Mouse (Mus musculus) embryonic facial prominence, embryonic 12.5 days (tissue): ENCODE measurements around the gene BC028528. TPM values are rescaled to one million over a fixed set of nuclear protein-coding genes. Genes with fewer than 3 reads are reported as not detected.
A peak's percentile ranks its signal among the peaks of the same experiment; 100 is the strongest.
"Not testable (repeated sequence)": the region's sequence is repeated elsewhere in the genome, so short reads cannot be mapped to it uniquely, and the experiment has no call there.

ENCODE experiments used
- ATAC-seq: fragments of 200-750 bp; cut with Nextera tagmentation; 2 replicates; pipeline ENCODE4 v1.8.0; 2017; ENCODE audit not compliant: insufficient number of reproducible peaks, insufficient read depth, low FRiP score, low TSS enrichment
- H3K27ac ChIP-seq: fragments of 300-500 bp; sonication (generic); 2 replicates; pipeline ENCODE4 v1.5.1; 2016; ENCODE audit warnings: mild to moderate bottlenecking
- H3K27me3 ChIP-seq: fragments of 300-500 bp; sonication (generic); 2 replicates; pipeline ENCODE4 v1.6.1; 2016; ENCODE audit warnings: mild to moderate bottlenecking, moderate library complexity
- H3K36me3 ChIP-seq: fragments of 300-500 bp; sonication (generic); 2 replicates; pipeline ENCODE4 v1.6.1; 2016; ENCODE audit warnings: mild to moderate bottlenecking
- H3K4me1 ChIP-seq: fragments of 300-500 bp; sonication (generic); 2 replicates; pipeline ENCODE4 v1.6.1; 2016
- H3K4me2 ChIP-seq: fragments of 300-500 bp; sonication (generic); replicated peaks from 2 replicates; pipeline ENCODE4 v1.6.1; 2016; ENCODE audit warnings: mild to moderate bottlenecking, moderate library complexity
- H3K4me3 ChIP-seq: fragments of 300-500 bp; sonication (generic); 2 replicates; pipeline ENCODE4 v1.5.1; 2016; ENCODE audit warnings: mild to moderate bottlenecking
- H3K9ac ChIP-seq: fragments of 300-500 bp; sonication (generic); 2 replicates; pipeline ENCODE4 v1.6.1; 2016; ENCODE audit warnings: mild to moderate bottlenecking, moderate library complexity
- H3K9me3 ChIP-seq: fragments of 300-500 bp; sonication (generic); 2 replicates; pipeline ENCODE4 v1.6.1; 2016; ENCODE audit warnings: mild to moderate bottlenecking, moderate library complexity
- WGBS: fragments of 180-500 bp; shearing (Covaris S2); methylation state at CpG from one replicate; pipeline ENCODE4 v1.1.7; 2016; 5-methylcytosine and 5-hydroxymethylcytosine counted together
- polyA plus RNA-seq: library from polyadenylated mRNA; unstranded; fragments of >200 nt; fragmentation: Nextera tagmentation; extraction: Ambion mirVana; gene quantifications from 2 replicates; pipeline ENCODE4 v1.2.1, GENCODE M21; 2016

BC028528 gene
- polyA plus RNA-seq, 1 experiment from 2014 or later, result 14.4 TPM

DNA sequence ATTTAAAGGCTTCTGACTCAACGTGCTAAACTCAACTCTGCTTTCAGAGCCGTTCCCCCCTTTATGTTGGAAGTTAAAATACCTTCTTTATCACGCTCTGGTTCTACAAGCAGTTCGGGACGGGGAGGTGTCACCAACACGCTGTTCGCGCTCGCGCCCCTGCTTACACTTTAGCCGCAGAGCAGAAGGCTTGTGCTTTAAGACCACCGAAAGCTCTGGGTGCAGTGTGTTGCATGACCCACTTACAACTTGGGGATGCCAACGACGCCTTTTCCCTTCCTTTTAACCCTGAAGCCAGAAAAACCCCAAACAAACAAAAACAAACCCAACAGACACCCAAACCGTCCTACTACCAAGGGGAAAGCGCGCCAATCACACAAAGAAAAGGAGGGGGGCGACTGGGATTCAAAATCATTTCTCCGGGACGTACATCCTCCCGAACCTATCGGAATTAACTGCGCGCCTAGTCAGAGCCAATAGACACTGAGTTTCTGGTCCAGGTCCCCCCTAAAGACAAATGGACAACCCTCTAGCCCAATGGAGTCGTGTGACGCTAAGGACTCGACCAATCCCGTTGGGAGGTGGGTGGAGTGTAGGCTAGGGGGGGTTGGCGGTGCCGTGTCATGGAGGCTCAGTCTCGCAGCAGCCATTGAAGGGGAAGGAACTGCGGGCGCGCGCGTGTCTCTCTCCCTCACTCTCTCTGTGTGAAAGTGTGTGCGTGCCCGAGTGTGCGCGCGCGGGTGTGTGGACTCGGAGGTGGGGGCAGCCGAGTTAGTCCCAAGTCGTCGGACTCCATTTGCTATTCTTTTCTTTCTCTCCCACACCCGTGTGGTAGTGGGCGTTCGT lies 37.1 kb upstream of the BC028528 start, which contains the start of gene Anp32e:
Anp32e (plus strand) TSS at position 589 of the 846 bp plus-strand sequence.
- Histone ChIP-seq H3K4me3 (peak within 1 kb of the TSS; percentile 93), H3K9me3 (no peaks in the 10 kb centered on the region), H3K4me1 (0 out of 2 replicates have a peak, but pooled peaks cover 4% of the 10 kb centered on the region), H3K27me3 (no peaks in the 10 kb centered on the region), H3K4me2 (peak within 1 kb of the TSS; percentile 63), H3K27ac (peak within 1 kb of the TSS; percentile 93), H3K36me3 (peaks cover 7% of the 10 kb centered on the region), H3K9ac (peak within 1 kb of the TSS; percentile 99)
- WGBS, result under 1% methylated on average over 49 of the region's 49 CpGs
- ATAC-seq, result peak; percentile 100

DNA sequence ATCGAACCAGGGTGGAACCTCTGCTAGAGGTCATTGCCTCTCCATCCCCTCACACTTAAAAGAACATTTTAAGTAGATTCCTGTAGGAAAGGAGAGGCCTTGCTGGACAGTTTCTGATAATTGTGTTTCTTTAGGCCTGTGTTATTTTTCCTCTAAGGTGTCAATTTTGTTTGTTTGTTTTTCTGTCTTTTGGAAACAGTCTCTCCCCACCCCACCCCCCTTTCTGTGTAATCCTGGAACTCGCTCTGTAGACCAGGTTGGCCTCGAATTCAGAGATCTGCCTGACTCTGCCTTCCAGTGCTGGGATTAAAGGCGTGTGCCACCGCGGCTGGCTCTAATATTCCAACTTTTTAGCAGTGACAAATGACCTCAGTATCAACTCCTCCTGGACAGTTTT lies 36.5 kb upstream of the BC028528 start:
- no peak for ATAC-seq
- H3K27ac ChIP-seq, result peak overlapping the region; percentile 93
- peak overlapping the region; percentile 93 for H3K4me3 ChIP-seq
- peaks cover under 1% of the 10 kb centered on the region; the same call in 1 of the 2 replicates for H3K36me3 ChIP-seq
- peak overlapping the region; percentile 49; the same call in 1 of the 2 replicates for H3K9ac ChIP-seq
- no peaks in the 10 kb centered on the region for H3K27me3 ChIP-seq
- no peaks in the 10 kb centered on the region for H3K9me3 ChIP-seq
- WGBS, result 80% methylated on average over 6 of the region's 6 CpGs
- H3K4me1 ChIP-seq, result 0 out of 2 replicates have a peak, but pooled peaks cover 4% of the 10 kb centered on the region
- H3K4me2 ChIP-seq, result peak overlapping the region; percentile 57

DNA sequence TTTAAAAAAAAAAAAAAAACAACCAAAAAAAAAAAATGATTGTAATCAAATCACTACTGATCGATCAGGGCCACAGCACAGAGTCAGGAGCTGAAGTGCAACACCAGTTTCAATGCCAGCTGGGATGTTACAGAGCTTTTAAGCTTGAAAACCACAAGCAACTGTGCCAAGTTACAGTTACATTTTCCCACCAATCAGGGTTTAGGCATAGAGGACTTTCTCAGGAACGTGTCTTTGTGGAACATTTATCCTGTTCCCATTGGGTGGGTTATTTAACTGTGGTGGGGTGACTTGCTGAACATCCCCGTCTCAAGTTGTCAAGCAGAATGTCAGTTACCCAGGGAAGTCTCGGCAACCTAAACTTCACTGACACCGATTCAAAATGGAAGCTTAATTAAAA lies 33.3 kb upstream of the BC028528 start:
- Histone ChIP-seq H3K4me2 (no peak overlapping the region), H3K4me3 (no peak overlapping the region), H3K9ac (no peak overlapping the region), H3K27me3 (no peaks in the 10 kb centered on the region), H3K9me3 (no peaks in the 10 kb centered on the region), H3K27ac (no peak overlapping the region), H3K4me1 (no peaks in the 10 kb centered on the region), H3K36me3 (no peaks in the 10 kb centered on the region)
- 74% methylated on average over 5 of the region's 5 CpGs for WGBS
- ATAC-seq, result no peak

DNA sequence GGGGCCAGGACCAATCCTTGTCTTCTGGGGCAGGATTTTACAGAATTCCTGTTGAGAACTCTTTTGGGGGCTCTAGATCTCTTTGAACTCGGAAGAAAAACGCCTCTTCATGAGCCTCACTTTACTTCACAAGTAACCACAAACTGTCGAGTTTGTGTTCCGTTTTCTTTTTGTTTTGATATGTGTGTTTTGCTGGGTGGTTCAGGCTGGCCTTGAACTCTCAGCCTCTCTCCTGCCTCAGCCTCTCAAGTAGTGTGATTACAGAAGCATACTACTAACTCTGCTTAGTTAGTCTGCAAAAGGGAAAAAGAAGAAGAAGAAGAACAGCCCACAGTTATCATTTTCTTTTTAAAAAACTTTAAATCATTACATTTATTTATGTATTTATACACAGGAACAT lies 32.4 kb upstream of the BC028528 start:
- no peak for ATAC-seq
- no peaks in the 10 kb centered on the region for H3K27me3 ChIP-seq
- 77% methylated on average over 4 of the region's 4 CpGs for WGBS
- no peaks in the 10 kb centered on the region for H3K4me1 ChIP-seq
- no peak overlapping the region for H3K9ac ChIP-seq
- H3K4me3 ChIP-seq, result no peak overlapping the region
- no peak overlapping the region for H3K4me2 ChIP-seq
- no peaks in the 10 kb centered on the region for H3K36me3 ChIP-seq
- no peak overlapping the region for H3K27ac ChIP-seq
- H3K9me3 ChIP-seq, result no peaks in the 10 kb centered on the region

DNA sequence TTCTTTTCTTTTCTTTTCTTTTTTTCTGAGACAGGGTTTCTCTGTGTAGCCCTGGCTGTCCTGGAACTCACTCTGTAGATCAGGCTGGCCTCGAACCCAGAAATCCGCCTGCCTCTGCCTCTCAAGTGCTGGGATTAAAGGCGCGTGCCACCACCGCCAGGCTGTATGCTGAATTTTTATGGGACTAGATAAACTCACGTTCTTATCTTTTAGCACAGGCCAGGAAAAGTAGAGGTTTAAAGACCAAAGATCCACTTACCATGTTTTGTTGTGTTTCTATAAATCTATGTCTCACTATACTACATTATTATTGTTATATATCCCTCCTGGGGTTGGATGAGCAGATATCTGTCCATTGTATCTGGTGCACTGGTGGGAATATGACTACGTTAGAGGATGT lies 31.6 kb upstream of the BC028528 start:
- not testable (repeated sequence) for H3K27ac ChIP-seq, H3K4me1 ChIP-seq, H3K27me3 ChIP-seq, H3K9ac ChIP-seq, H3K4me2 ChIP-seq, H3K9me3 ChIP-seq, H3K4me3 ChIP-seq, H3K36me3 ChIP-seq, ATAC-seq
- WGBS, result 88% methylated on average over 7 of the region's 7 CpGs

DNA sequence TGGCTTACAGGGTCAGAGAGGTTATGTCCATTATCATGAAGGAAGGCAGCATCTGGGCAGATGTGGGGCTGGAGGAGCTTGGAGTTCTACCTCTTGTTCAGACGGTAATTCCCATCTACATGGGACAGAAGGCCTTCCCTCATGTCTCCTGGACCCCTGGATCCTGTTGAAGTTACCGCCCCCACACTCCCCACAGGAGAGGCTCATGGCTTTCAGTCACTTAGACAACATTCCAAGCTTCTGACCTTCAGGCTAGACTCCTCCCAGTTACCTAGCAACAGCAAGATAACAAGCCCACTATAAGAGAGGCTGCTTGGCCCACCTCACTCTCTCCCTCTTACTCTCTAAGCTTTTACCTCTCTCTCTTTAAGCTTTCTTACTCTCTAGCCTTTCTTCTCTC lies 28.7 kb upstream of the BC028528 start:
- not testable (repeated sequence) for H3K9ac ChIP-seq, H3K36me3 ChIP-seq, ATAC-seq, H3K27me3 ChIP-seq, H3K9me3 ChIP-seq, H3K4me3 ChIP-seq, H3K27ac ChIP-seq, H3K4me2 ChIP-seq, H3K4me1 ChIP-seq
- WGBS, result 77% methylated on average over 2 of the region's 2 CpGs

DNA sequence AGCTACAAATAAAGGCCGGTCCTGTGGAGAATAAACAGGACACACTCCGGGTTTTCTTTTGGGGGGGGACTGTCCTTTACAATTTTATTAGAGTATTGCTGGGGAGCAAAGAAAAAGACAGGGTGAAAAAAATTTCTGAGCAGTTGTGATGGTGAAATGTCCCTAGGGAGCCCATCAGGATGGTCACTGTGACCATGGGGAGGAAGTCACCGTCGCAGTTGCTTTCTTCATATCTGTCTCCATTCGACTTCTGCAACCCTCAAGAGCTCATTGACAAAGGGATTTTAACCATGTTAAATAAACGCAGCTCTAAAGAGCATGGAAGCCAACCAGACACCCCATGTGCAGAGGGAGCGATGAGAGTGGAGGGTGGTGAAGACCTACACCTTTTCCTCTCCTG lies 25.0 kb upstream of the BC028528 start:
- Histone ChIP-seq H3K9ac (no peak overlapping the region), H3K4me1 (no peaks in the 10 kb centered on the region), H3K27me3 (no peaks in the 10 kb centered on the region), H3K9me3 (no peaks in the 10 kb centered on the region), H3K4me3 (no peak overlapping the region), H3K4me2 (no peak overlapping the region), H3K36me3 (no peaks in the 10 kb centered on the region), H3K27ac (no peak overlapping the region)
- WGBS, result 74% methylated on average over 7 of the region's 7 CpGs
- ATAC-seq, result no peak

DNA sequence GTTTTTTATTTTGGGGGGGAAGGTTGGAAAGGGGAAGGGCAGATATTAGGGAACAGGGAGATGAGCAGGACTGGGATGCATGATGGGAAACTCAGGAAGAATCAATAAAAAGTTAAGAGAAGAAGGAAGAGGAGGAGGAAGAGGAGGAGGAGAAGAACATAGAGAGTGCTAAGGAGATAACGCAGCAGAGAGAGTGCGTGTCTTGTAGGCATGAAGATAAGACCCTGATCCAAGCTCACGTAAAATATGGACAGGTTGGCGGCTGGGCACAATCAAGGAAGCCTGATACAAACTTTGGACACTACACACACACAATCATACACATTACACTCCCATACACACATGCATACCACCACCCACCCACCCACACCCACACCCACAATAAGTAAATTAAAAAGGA lies 22.9 kb upstream of the BC028528 start:
- Histone ChIP-seq H3K9me3 (no peaks in the 10 kb centered on the region), H3K4me2 (no peak overlapping the region), H3K9ac (no peak overlapping the region), H3K27me3 (no peaks in the 10 kb centered on the region), H3K36me3 (no peaks in the 10 kb centered on the region), H3K4me1 (no peaks in the 10 kb centered on the region), H3K27ac (no peak overlapping the region), H3K4me3 (no peak overlapping the region)
- WGBS, result 89% methylated on average over 4 of the region's 4 CpGs
- no peak for ATAC-seq

DNA sequence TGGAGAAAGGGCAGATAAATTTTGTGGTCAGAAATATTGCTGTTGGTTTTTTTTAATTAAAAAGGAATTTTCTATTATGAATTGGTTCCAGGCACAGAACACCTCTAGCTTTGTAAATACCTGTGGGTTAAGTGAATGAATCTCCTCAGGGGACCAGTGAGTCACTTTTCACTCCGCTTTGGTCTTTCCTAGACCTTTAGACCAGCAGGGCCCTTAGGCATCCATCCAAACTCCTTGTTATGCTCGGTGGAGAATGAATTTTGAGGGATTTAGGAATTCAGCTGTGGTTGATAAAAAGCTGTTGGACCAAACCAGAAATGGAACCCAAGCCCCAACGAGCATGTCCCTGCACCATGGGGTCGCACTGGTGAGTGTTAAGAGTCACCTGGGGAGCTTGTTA lies 15.8 kb upstream of the BC028528 start:
- WGBS, result 33% methylated on average over 4 of the region's 4 CpGs
- H3K36me3 ChIP-seq, result no peaks in the 10 kb centered on the region
- no peak overlapping the region for H3K9ac ChIP-seq
- no peak overlapping the region for H3K4me3 ChIP-seq
- ATAC-seq, result no peak
- H3K27me3 ChIP-seq, result no peaks in the 10 kb centered on the region
- peaks cover 26% of the 10 kb centered on the region for H3K4me1 ChIP-seq
- no peak overlapping the region for H3K4me2 ChIP-seq
- no peak overlapping the region for H3K27ac ChIP-seq
- H3K9me3 ChIP-seq, result no peaks in the 10 kb centered on the region

DNA sequence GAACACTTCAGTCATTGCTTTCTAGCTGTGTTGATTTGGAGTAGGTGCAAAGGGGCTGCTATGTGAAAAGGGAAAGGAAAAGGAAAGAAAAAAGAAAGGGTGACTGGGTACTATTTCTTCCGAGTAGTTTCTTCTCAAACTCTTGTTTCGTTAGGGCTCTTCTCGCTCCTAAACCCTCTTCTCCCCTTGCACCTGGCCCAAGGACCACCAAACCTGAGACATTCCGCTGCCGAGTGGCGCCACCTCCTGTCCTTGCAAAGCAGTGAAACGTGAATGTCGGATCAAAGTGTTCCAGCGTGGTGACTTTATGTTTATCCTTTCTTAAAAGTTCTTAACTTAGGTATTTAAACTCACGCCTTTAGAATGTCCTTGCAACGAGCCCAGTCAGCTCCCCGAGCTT lies 15.1 kb upstream of the BC028528 start:
- H3K36me3 ChIP-seq, result no peaks in the 10 kb centered on the region
- peak overlapping the region; percentile 18; the same call in 1 of the 2 replicates for H3K4me3 ChIP-seq
- WGBS, result under 1% methylated on average over 12 of the region's 12 CpGs
- peaks cover 34% of the 10 kb centered on the region for H3K4me1 ChIP-seq
- no peaks in the 10 kb centered on the region for H3K27me3 ChIP-seq
- H3K9me3 ChIP-seq, result no peaks in the 10 kb centered on the region
- no peak overlapping the region for H3K9ac ChIP-seq
- no peak for ATAC-seq
- H3K27ac ChIP-seq, result no peak overlapping the region
- H3K4me2 ChIP-seq, result peak overlapping the region; percentile 87

DNA sequence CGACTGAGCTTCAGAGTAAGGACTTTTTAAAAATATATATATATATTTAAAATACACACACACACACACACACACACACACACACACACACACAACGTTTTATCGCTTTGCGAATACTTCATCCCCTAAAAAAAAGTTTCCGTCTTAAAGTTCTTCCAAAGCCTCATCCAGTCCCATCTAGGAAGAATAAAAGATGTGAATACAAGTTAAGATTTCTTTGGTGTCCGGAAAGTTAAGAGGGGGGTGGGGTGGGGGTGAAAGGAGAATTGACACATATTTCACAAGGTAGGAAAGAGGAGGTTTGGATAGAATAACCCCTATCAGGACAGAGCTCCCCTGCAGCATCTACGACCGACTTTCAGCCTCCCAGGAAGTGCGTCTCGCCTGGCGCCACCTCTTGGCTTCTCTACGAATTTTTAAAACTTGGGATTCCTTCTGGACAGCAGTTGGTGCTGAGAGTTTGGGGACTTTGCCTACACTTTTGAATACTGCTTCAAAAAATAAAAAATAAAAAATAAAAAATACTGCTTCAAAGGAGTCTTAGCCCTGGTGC lies 14.2 kb upstream of the BC028528 start:
- no peak for ATAC-seq

More for the DNA sequence above, 14.2 kb upstream of the BC028528 start:
- Histone ChIP-seq H3K27ac (no peak overlapping the region), H3K4me3 (peak overlapping the region; percentile 41), H3K4me2 (peak overlapping the region; percentile 87), H3K9me3 (no peaks in the 10 kb centered on the region), H3K9ac (peak overlapping the region; percentile 43; the same call in 1 of the 2 replicates), H3K36me3 (no peaks in the 10 kb centered on the region), H3K4me1 (peaks cover 36% of the 10 kb centered on the region), H3K27me3 (no peaks in the 10 kb centered on the region)
- 1% methylated on average over 12 of the region's 12 CpGs for WGBS
